Mouse (Mus musculus): ENCODE results near the gene Tmprss3. TPM values are rescaled to one million over a fixed set of nuclear protein-coding genes. Genes with fewer than 3 reads are reported as not detected.

Tmprss3 gene
- polyA plus RNA-seq, 1 experiment from 2014 or later, result 0.05 TPM

DNA sequence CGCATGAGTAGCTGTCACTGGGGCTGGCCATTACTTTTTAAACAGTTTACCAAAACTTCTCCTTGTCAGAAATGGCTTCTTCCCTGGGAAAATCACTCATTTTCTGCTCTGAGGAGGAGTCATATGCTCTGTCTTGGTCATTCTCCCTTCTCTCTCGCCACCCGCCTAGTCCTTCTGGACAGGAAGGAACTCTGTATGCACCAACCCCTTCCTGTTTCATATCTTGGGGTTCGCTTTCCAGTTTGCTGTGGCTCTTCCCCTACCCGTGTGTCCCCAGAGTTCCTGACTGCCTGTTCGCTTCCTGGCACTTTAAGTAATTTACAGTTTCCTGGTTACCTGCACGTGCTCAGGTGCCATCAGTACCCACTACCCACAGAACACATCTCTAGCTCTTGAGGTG, 28.2 kb upstream of the Tmprss3 start:
- H3K27ac ChIP-seq (ENCODE audit: low read length), result no peak overlapping the region
- H3K36me3 ChIP-seq (ENCODE audit: control insufficient read depth, insufficient read depth, low read length), result no peaks in the 10 kb centered on the region
- WGBS, result 76% methylated on average over 7 of the region's 7 CpGs
- no peaks in the 10 kb centered on the region for H3K4me1 ChIP-seq (ENCODE audit: control insufficient read depth, insufficient read depth, low read length)
- H3K9me3 ChIP-seq (ENCODE audit: control insufficient read depth, low read length), result no peaks in the 10 kb centered on the region
- no peak for ATAC-seq
- H3K9ac ChIP-seq (ENCODE audit: low read depth, low read length), result no peak overlapping the region
- no peak overlapping the region for H3K4me2 ChIP-seq (ENCODE audit: low read depth, low read length)
- no peaks in the 10 kb centered on the region for H3K27me3 ChIP-seq (replicated peaks; ENCODE audit: control insufficient read depth, insufficient read depth, low read length)
- no peak overlapping the region for H3K4me3 ChIP-seq (ENCODE audit: low read length)

DNA sequence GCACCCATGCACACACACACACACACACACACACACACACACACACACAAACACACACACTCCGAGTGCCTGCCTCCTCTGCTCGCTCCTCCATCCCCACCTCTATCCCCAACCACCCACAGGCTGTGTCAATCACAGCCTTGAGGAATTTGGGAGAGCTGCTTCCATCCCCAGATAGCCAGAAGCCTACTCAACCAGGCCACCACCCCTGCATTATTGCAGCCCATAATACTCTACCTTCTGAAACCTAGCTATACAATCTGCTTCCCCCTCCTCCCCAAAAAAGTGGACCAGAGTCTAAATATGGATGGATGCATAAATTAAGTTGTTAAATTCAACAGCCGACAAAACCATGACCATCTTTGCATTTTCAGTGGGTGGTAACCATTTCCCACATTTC, 27.6 kb upstream of the Tmprss3 start:
- H3K4me2 ChIP-seq (ENCODE audit: low read depth, low read length), result no peak overlapping the region
- ATAC-seq, result no peak
- no peak overlapping the region for H3K4me3 ChIP-seq (ENCODE audit: low read length)
- H3K9ac ChIP-seq (ENCODE audit: low read depth, low read length), result no peak overlapping the region
- H3K9me3 ChIP-seq (ENCODE audit: control insufficient read depth, low read length), result no peaks in the 10 kb centered on the region
- WGBS, result 77% methylated on average over 3 of the region's 3 CpGs
- no peaks in the 10 kb centered on the region for H3K36me3 ChIP-seq (ENCODE audit: control insufficient read depth, insufficient read depth, low read length)
- no peaks in the 10 kb centered on the region for H3K4me1 ChIP-seq (ENCODE audit: control insufficient read depth, insufficient read depth, low read length)
- no peak overlapping the region for H3K27ac ChIP-seq (ENCODE audit: low read length)
- H3K27me3 ChIP-seq (replicated peaks; ENCODE audit: control insufficient read depth, insufficient read depth, low read length), result no peaks in the 10 kb centered on the region

DNA sequence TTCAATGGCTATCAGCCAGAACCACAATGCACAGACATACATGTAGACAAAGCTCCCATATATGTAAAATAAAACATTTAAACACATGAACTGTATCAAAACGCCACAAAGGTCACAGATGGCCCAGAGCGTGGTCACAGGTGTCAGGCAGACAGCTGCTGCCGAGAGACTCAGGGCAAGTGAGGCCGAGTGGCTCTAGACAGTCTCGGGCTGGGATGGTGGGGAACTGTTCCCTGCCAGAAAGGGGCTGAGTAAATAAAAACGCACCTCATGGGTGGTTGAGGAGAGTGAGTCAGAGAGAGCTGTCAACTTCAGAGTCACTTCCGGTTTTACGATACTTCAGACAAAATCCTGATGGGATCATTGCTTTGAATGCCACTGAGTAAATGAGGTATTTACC, 25.8 kb upstream of the Tmprss3 start:
- H3K4me1 ChIP-seq (ENCODE audit: control insufficient read depth, insufficient read depth, low read length), result no peaks in the 10 kb centered on the region
- 76% methylated on average over 8 of the region's 8 CpGs for WGBS

GRCm38 (mm10) chr17:31223835-31224234, 25.1 kb upstream of the Tmprss3 start:
- no peaks in the 10 kb centered on the region for H3K4me1 ChIP-seq (ENCODE audit: control insufficient read depth, insufficient read depth, low read length)
- no peaks in the 10 kb centered on the region for H3K27me3 ChIP-seq (replicated peaks; ENCODE audit: control insufficient read depth, insufficient read depth, low read length)
- WGBS, result 58% methylated on average over 7 of the region's 7 CpGs
- H3K4me2 ChIP-seq (ENCODE audit: low read depth, low read length), result no peak overlapping the region
- no peak for ATAC-seq
- no peak overlapping the region for H3K4me3 ChIP-seq (ENCODE audit: low read length)
- no peaks in the 10 kb centered on the region for H3K9me3 ChIP-seq (ENCODE audit: control insufficient read depth, low read length)
- no peak overlapping the region for H3K9ac ChIP-seq (ENCODE audit: low read depth, low read length)
- H3K36me3 ChIP-seq (ENCODE audit: control insufficient read depth, insufficient read depth, low read length), result no peaks in the 10 kb centered on the region
- H3K27ac ChIP-seq (ENCODE audit: low read length), result no peak overlapping the region

More for the DNA sequence above, 25.8 kb upstream of the Tmprss3 start:
- Histone ChIP-seq H3K4me3 (ENCODE audit: low read length) (no peak overlapping the region), H3K9me3 (ENCODE audit: control insufficient read depth, low read length) (no peaks in the 10 kb centered on the region), H3K4me2 (ENCODE audit: low read depth, low read length) (no peak overlapping the region), H3K36me3 (ENCODE audit: control insufficient read depth, insufficient read depth, low read length) (no peaks in the 10 kb centered on the region), H3K27ac (ENCODE audit: low read length) (no peak overlapping the region), H3K9ac (ENCODE audit: low read depth, low read length) (no peak overlapping the region), H3K27me3 (replicated peaks; ENCODE audit: control insufficient read depth, insufficient read depth, low read length) (no peaks in the 10 kb centered on the region)
- ATAC-seq, result no peak

- H3K36me3 ChIP-seq (ENCODE audit: control insufficient read depth, insufficient read depth, low read length), result no peaks in the 10 kb centered on the region
- no peaks in the 10 kb centered on the region for H3K9me3 ChIP-seq (ENCODE audit: control insufficient read depth, low read length)
- H3K4me1 ChIP-seq (ENCODE audit: control insufficient read depth, insufficient read depth, low read length), result no peaks in the 10 kb centered on the region
- no peak overlapping the region for H3K27ac ChIP-seq (ENCODE audit: low read length)
- no peaks in the 10 kb centered on the region for H3K27me3 ChIP-seq (replicated peaks; ENCODE audit: control insufficient read depth, insufficient read depth, low read length)
- H3K4me2 ChIP-seq (ENCODE audit: low read depth, low read length), result no peak overlapping the region
- no peak for ATAC-seq
- no peak overlapping the region for H3K9ac ChIP-seq (ENCODE audit: low read depth, low read length)
- 47% methylated on average over 4 of the region's 4 CpGs for WGBS
- H3K4me3 ChIP-seq (ENCODE audit: low read length), result no peak overlapping the region
Measured at GRCm38 (mm10) chr17:31222810-31223310, 24.1 kb upstream of the Tmprss3 start.

GRCm38 (mm10) chr17:31216068-31216955, 17.5 kb upstream of the Tmprss3 start:
- no peaks in the 10 kb centered on the region for H3K4me1 ChIP-seq (ENCODE audit: control insufficient read depth, insufficient read depth, low read length)
- H3K4me3 ChIP-seq (ENCODE audit: low read length), result no peak overlapping the region
- 0 out of 2 replicates have a peak, but pooled peaks have one; percentile 21 for ATAC-seq
- H3K36me3 ChIP-seq (ENCODE audit: control insufficient read depth, insufficient read depth, low read length), result no peaks in the 10 kb centered on the region
- 46% methylated on average over 5 of the region's 5 CpGs for WGBS
- no peak overlapping the region for H3K4me2 ChIP-seq (ENCODE audit: low read depth, low read length)
- H3K27me3 ChIP-seq (replicated peaks; ENCODE audit: control insufficient read depth, insufficient read depth, low read length), result no peaks in the 10 kb centered on the region
- H3K27ac ChIP-seq (ENCODE audit: low read length), result no peak overlapping the region
- H3K9me3 ChIP-seq (ENCODE audit: control insufficient read depth, low read length), result no peaks in the 10 kb centered on the region
- no peak overlapping the region for H3K9ac ChIP-seq (ENCODE audit: low read depth, low read length)

- Histone ChIP-seq H3K36me3 (ENCODE audit: control insufficient read depth, insufficient read depth, low read length) (no peaks in the 10 kb centered on the region), H3K9me3 (ENCODE audit: control insufficient read depth, low read length) (no peaks in the 10 kb centered on the region), H3K4me1 (ENCODE audit: control insufficient read depth, insufficient read depth, low read length) (no peaks in the 10 kb centered on the region), H3K4me3 (ENCODE audit: low read length) (no peak overlapping the region), H3K27me3 (replicated peaks; ENCODE audit: control insufficient read depth, insufficient read depth, low read length) (no peaks in the 10 kb centered on the region), H3K9ac (ENCODE audit: low read depth, low read length) (no peak overlapping the region), H3K4me2 (ENCODE audit: low read depth, low read length) (no peak overlapping the region), H3K27ac (ENCODE audit: low read length) (no peak overlapping the region)
- WGBS, result 91% methylated on average over 6 of the region's 6 CpGs
- no peak for ATAC-seq
Measured at GRCm38 (mm10) chr17:31211881-31212280, 13.1 kb upstream of the Tmprss3 start.

- Histone ChIP-seq H3K36me3 (ENCODE audit: control insufficient read depth, insufficient read depth, low read length) (no peaks in the 10 kb centered on the region), H3K9me3 (ENCODE audit: control insufficient read depth, low read length) (no peaks in the 10 kb centered on the region), H3K4me2 (ENCODE audit: low read depth, low read length) (no peak overlapping the region), H3K27ac (ENCODE audit: low read length) (no peak overlapping the region), H3K27me3 (replicated peaks; ENCODE audit: control insufficient read depth, insufficient read depth, low read length) (no peaks in the 10 kb centered on the region), H3K9ac (ENCODE audit: low read depth, low read length) (no peak overlapping the region), H3K4me3 (ENCODE audit: low read length) (no peak overlapping the region), H3K4me1 (ENCODE audit: control insufficient read depth, insufficient read depth, low read length) (no peaks in the 10 kb centered on the region)
- ATAC-seq, result no peak
- WGBS, result 84% methylated on average over 7 of the region's 7 CpGs
Measured at GRCm38 (mm10) chr17:31210299-31210698, 11.5 kb upstream of the Tmprss3 start.

DNA sequence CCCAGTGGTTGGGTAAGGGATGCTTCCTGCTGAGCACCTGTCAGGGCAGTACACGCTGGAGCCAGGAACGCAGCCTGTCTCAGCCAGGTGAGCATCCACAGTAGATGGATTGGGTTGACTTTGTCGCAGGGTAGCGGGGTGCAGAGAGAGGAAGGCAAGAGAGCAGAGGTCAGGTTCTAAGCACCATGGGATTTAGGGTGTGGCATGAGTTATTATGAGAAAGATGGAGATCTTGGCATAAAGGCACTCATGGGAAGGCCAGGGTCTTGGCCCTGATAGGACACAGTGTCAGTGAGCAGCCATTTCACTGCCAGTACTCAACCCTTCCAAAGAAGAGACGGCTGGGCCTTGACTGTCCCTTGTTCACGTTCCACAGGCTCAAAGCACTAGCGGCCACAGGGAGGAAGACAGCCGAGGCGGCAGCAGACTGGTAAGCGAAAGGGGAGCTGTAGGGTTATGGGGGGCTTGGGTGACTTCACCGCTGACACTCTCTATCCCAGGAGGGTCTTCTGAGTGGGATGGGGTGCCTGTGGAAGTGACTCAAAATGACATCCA, 10.7 kb upstream of the Tmprss3 start:
- 90% methylated on average over 11 of the region's 11 CpGs for WGBS
- Histone ChIP-seq H3K27me3 (replicated peaks; ENCODE audit: control insufficient read depth, insufficient read depth, low read length) (no peaks in the 10 kb centered on the region), H3K36me3 (ENCODE audit: control insufficient read depth, insufficient read depth, low read length) (no peaks in the 10 kb centered on the region), H3K9me3 (ENCODE audit: control insufficient read depth, low read length) (no peaks in the 10 kb centered on the region), H3K9ac (ENCODE audit: low read depth, low read length) (no peak overlapping the region), H3K27ac (ENCODE audit: low read length) (no peak overlapping the region), H3K4me3 (ENCODE audit: low read length) (no peak overlapping the region), H3K4me2 (ENCODE audit: low read depth, low read length) (no peak overlapping the region), H3K4me1 (ENCODE audit: control insufficient read depth, insufficient read depth, low read length) (no peaks in the 10 kb centered on the region)
- ATAC-seq, result no peak
